Mouse (Mus musculus): ENCODE measurements around the gene Pknox2.

Pknox2 gene

DNA sequence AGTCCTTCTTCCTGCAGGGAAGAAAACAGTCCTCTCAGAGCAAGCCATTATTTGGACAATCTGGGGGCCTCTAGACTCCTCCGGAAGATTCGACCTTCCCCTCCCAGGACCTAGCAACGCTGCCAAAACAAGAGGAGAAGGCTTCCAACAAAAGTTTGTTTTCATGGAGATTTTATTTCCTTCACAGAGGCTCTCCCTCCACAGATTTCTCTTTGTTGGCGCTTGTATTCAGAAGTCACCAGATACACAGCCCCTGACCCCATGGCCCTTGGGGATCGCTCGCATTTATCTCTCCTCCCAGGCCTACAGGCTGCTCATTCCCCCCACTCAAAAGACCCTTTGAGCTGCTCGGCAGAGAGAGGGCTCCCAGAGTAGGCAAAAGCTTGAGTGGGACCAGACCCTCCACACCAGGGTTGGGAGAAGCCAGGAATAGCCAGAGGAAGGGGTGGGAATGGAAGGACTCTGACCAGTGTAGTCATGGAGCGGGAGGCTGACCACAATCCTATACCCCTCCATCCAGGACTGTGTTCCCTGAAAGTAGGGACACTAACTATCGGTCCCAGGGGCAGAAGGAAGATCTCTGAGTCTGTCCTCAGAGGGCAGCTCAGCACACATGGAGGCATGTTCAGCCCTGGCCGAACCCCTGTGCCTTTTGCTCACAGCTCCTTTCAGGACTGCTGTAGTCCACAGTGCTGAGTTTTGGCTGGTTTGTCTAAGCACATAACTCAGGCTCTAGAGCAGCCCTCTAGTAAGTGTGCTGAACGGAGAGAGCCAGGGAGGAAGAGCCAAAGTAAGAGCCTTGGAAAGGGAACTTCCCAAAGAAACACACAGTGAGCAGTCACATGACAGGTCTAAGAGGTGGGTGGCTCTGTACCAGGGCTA, 45.9 kb downstream of the Pknox2 start:
- DNase-seq (ENCODE audit: low spot score), result peak; percentile 27

DNA sequence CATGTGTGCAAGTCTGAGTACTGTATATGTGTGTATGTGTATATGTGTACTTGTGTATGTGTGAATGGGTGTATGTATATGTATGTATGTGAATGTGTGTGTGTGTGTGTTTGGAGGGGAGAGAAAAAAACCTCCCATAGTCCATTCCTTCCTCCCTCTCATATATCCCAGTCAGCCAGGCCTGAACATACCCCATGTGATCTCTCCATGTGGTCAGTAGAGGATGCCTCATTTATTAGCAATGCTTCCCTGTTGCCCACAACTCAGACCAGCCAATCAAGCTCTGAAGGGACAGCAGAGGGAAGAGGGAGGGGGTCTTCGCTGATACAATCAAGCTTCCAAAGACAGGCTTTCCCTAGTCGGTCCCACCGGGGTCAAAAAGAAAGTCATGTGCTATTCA, 47.6 kb downstream of the Pknox2 start:
- no peak for DNase-seq (ENCODE audit: low spot score)

DNA sequence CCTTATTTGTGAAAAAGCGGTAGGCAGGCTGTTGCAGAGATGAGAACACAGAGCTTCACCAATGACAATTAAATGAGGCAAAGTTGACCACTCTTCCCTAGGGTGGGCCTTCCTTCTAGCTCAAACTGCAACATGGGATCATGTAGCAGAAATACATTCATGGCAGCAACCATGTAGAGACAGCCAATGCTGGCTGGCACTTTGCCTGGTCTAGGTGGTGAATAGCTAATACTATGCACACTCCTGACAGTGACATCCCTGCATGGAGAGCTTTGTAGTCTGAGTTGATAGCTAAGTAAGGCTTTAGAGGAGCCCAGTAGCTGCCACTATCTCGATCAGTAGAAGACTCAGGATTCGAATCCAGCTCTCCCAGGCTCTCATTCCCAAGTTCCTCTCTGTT, 48.6 kb downstream of the Pknox2 start:
- DNase-seq (ENCODE audit: low spot score), result no peak

GRCm38 (mm10) chr9:37094230-37094990, 52.8 kb downstream of the Pknox2 start:
- no peak for DNase-seq (ENCODE audit: low spot score)

- peak; percentile 62 for DNase-seq (ENCODE audit: low spot score)
These were observed 54.1 kb downstream of the Pknox2 start for GRCm38 (mm10) chr9:37093086-37093485.

DNA sequence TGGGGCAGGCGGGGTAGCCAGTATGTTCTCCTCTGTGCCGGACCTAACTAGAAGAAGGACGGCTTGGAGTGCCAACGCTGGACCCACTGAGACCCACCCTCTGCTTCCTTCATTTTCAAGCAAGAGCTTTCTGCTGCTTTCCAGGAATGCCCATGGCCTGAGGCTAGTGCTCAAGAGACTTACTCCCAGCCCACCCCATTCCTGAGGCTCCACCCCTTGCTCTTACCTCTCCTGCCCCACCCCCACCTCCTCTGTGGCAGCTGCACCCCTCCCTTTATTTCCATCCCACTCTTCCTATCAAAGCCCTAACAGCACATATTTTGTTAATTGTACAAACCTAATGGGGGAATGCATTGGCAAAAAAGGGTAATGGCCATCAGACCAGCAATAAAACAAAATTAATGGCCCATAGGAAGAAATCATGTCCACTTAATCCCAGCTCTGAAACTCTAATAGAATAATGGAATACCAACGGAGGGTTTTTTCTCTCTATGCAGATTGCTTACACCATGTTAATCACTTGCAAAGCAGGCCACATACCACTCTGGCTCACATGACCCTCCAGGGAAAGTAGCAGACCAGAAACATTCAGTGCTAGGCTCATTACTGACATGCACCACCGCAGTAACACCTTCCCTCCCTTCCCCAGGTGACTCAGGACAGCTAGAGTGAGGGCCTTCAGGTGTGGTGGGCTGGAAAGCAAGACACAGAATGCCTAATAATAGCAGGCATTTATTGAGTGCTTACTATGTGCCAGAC, 57.1 kb downstream of the Pknox2 start:
- DNase-seq (ENCODE audit: low spot score), result no peak

- no peak for DNase-seq (ENCODE audit: low spot score)
These were observed 61.8 kb downstream of the Pknox2 start for GRCm38 (mm10) chr9:37085370-37085769.

DNA sequence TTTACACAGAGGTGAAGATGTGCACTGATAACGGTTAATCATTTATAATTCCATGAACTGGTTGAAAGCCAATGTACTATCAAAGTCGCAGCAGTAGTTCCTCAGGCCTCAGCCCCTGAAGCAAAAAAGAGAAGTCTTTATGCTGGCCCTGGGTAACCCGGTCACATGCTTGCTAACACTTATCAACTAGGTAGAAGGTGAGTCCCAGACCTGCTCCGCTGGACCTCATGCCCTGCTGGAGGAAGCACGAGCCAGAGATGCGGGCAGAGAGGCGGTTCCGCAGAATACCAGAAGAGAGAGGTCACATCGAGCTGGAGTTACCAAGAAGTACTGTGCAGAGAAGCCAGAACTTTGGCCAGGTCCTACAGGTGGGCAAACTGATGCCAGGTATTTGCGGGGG, 65.0 kb downstream of the Pknox2 start:
- DNase-seq (ENCODE audit: low spot score), result no peak

DNA sequence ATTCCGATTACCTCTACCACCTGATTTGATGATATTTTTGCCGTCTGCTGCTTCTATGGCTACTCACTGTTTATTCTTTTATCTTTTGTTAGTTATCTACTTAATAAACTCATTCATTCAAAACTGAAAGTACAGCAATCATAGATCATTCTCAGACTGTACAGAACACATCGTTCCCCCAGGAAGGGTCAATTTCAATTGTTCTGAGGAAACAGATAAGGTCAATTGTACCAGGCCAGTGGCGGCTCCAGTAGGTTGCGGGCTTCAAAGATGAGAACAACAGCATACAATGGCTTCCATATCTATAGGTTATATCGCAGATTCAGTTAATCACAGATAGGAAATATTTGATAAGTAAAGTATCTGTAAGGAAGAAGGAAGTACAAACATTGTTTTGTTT, 66.9 kb downstream of the Pknox2 start:
- no peak for DNase-seq (ENCODE audit: low spot score)

GRCm38 (mm10) chr9:37077063-37077418, 70.2 kb downstream of the Pknox2 start:
- DNase-seq (ENCODE audit: low spot score), result no peak

DNA sequence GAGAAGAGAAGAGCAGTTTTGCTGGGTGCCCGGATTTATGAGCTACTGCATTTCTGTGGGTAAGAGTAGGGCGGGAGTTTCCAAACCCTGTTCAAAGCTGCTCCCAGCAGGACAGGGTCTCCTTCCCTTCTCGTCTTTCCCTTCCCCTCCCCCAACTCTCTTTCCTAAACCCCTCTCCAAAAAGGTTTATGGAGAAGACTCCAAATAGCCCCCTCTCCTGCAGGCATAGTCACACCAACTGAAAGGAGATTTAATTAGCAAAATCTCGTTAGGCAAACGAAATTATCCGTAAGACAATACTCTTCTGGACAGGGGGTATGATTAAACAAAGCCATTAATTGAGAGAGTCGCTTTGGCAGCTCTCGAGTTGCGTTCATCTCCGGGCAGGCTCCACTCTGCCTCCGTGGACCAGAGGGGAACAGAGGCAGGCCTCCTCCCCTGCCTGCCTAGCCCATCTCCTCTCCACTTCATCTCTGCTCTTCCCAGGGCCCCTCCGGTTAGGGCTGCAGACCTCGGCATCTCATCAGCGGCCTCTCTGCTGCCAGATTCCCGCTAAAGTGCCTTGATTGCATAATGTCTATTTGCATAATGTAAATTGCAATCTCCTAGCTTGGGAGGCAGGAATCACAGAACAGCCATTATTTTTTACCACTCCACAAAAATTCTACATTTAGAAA, 70.7 kb downstream of the Pknox2 start:
- no peak for DNase-seq (ENCODE audit: low spot score)

DNA sequence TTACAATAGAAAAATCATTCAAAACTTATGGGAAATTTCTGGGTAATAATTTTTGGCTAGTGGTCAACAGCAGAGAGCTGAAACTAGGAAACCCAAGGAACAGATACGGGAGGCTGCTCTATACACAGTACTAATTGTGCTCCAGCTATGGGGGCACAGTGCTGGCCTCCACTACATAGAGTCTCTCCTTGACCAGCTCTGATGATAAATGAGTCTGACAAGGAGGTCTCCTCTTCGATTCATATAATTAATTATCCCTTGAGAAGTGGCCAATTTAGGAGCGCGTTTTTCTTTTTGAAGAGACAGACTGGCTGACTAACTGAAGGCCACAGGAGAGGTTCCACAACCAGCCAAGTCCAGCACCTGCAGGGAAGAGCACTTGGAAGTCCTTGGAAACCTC, 71.3 kb downstream of the Pknox2 start:
- no peak for DNase-seq (ENCODE audit: low spot score)

DNA sequence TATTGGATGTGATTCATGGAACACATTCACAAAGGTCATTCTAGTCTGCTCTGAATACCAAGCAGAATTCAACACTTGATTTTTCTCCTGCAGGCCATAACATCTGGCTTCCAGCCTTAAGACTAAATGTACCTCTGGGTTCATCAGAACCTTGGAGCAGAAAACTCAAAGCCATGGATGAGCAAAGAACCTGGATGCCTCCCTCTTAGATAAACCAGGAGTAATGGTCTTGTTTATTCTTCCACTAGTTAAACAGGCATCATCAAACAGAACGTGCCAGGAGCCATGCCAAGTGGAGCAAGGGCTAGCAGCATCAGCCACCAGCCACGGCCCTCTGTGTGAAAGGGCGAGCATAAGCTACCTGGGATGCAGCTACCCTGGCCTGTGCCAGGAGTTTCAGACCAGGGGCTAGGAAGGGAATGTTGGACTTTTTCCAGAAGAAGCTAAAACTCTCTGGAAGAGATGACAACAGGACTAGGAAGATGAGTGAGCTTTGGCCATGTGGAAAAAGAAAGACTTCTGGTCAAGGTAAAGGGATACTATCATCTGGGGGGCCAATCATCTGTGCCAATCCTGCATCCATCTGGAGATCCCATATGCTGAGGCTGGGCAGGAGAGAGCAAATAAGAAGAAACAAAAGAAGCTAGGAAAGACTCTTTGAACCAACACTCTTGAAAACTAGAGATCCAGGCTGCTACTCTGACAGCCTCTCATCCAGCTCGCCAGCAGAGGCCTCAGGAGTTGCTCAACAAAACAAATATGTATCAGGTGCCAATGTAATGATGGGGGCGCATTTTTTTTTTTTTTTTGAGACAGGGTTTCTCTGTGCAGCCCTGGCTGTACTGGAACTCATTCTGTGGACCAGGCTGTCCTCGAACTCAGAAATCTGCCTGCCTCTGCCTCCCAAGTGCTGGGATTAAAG, 77.6 kb downstream of the Pknox2 start:
- DNase-seq (ENCODE audit: low spot score), result no peak

DNA sequence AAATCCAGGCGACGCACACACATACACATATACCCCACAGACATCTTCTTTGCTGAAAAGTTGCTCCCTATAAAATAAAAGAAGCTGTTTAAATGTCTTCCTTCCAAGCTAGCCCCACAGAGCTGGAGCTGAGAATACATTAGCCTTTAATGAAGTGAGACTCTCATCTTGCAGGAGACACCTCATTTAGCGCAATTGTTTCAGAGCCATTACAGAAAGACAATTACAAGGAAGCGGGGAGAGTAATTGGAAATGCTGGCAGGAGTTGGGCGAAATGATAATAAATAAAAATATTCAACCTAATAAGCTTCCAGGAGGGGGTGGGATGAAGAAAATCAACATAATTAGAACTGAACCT, 79.8 kb downstream of the Pknox2 start:
- DNase-seq (ENCODE audit: low spot score), result no peak

GRCm38 (mm10) chr9:37066732-37067472, 80.3 kb downstream of the Pknox2 start:
- no peak for DNase-seq (ENCODE audit: low spot score)

GRCm38 (mm10) chr9:37061627-37062026, 85.6 kb downstream of the Pknox2 start:
- no peak for DNase-seq (ENCODE audit: low spot score)

DNA sequence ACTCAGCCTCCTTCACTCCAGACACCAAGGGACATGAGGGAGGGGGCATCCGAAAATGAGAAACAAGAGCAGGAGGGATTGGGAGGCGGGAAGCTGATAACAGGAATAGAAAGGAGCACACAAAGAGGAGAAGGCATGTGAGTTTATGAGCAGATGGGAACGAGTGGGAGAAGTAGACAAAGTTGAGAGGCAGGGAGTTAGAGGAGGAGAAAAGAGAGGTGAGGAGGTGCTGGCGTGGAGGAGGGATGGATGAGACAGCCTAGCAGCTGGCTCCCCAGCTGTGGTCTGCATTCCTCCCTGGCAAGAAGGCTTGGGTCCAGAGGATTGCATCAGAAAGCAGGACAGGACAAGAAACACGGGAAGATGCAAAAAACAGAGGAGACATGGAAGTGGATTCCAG, 92.5 kb downstream of the Pknox2 start:
- no peak for DNase-seq (ENCODE audit: low spot score)

DNA sequence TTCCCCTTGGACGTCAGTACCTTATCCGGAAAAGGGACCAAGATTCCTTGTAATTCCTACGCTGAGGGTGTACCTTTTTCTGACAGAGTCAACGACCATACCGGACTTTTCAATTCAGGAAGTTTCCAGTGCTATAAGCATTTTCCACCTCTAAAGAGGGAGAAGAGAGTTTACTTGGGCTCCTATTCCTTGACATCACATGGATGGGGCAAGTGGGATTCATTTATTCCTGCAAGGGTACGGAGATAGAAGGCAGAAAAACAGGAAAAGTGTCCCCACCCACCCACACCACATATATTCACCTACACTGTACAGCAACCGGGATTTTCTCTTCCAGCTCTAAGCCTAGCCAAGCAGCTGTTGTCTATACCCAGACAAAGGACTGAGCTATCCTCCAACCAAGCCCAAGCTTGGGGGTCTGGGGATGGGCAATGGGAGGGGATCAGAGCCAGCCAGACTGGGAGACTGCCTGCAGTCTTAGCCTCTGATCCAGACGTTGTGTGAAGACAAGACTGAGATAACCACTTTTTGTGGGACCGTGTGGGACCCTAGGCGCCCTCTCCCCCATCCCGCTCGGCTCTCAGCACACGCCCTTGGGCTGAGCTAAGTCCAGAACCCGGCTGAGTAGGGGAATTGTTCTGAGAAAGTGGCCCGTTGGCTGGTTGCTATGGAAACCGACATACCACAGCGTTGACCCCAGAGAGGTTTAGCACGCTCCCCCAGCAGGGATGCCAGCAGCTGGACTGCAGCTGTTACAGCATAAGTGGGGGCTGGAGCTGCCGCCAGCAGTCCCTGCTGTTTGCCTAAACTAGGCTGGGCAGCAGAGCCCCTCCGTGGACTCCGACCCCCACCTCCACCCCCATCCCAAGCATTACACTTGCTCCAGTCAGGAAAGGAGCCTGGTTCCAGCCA, 93.3 kb downstream of the Pknox2 start:
- DNase-seq (ENCODE audit: low spot score), result peak; percentile 75

DNA sequence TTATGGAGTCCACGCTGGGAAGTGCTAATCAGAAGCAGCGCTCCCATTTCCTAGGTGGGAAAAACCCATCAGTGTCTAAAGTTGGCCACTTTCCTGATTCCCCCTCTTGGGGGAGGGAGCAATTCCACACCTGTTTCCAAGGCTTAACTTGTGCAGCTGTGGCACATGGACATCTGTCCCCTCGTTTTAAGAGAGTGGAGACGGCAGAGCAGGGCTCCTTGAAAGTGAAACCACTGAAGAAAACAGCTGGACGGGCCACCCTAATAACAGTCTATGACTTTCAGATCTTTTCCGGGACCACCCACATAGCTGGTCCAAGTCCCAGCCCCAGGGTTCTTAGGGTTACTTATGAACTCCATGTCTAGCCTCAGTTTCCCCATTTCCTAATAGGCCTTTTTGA, 94.2 kb downstream of the Pknox2 start:
- no peak for DNase-seq (ENCODE audit: low spot score)
